Mouse (Mus musculus): ENCODE measurements around the gene Thy1. TPM values are rescaled to one million over a fixed set of nuclear protein-coding genes. Genes with fewer than 3 reads are reported as not detected.

The Thy1 gene
- polyA plus RNA-seq, 1 experiment from 2014 or later: not detected

DNA sequence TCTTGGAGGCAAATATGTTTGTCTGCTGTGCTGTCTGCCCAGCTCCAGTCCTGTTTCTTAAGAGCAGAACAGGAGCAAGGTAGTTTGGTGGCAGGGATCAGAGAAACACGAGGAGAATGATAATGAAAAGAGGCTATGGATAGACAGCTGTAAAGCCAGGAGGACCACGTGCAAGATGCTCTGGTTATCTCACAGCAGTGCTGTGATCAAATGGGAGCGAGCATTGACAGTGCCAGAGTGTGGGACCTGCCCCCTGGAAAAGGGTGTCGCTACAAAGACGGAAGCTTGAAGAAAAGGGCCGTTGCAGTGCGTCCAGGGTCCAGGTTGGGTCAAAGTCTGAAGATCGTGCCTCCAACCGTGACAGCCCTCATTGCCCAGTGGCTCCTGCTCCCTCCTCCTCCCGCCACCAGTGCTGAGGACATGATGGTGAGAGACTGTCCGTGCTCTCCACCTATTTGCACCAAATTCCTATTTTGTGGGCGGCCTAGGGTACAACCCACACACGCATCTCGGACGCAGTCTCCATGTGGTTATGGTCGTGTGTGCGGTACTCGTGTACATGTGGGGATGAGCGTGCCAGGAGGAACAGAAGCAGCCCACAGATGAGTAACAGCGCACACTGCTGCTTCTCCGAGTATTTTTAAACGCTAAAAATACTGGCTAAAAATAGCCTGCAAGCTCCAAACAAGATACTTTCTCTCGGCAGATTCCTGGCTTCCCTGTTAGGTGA lies 40.4 kb downstream of the Thy1 start:
- 8% methylated on average over 23 of the region's 23 CpGs for WGBS
- peak overlapping the region; percentile 72 for H3K4me3 ChIP-seq
- no peaks in the 10 kb centered on the region for H3K9me3 ChIP-seq
- H3K27me3 ChIP-seq (ENCODE audit: poor library complexity, severe bottlenecking): peaks cover 95% of the 10 kb centered on the region
- H3K4me1 ChIP-seq: peaks cover 64% of the 10 kb centered on the region
- no peaks in the 10 kb centered on the region for H3K36me3 ChIP-seq (replicated peaks)
- no peak overlapping the region for H3K27ac ChIP-seq
- DNase-seq (ENCODE audit: extremely low spot score, low spot score): no peak

DNA sequence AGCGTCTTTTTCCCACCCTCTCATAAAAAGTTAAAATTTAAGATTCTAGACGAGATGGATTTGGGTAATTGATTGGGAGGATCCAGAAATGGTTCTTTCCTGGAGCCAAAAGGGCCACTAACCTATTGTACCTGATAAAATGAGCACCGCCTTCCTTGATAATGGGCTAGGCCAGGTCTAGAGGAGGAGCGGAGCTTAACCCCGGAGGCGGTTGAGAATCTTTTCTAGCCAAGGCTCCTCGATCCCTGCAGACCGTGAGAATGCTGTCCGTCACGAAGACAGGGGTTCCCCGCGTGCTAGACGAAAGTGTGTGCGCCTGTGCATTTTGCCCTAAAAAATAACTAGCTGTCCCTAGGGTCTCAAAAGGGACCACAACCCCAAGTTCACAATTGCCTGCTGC lies 41.1 kb downstream of the Thy1 start:
- H3K4me1 ChIP-seq: peaks cover 63% of the 10 kb centered on the region
- WGBS: under 1% methylated on average over 14 of the region's 14 CpGs
- H3K9me3 ChIP-seq: no peaks in the 10 kb centered on the region
- no peaks in the 10 kb centered on the region for H3K36me3 ChIP-seq (replicated peaks)
- H3K27me3 ChIP-seq (ENCODE audit: poor library complexity, severe bottlenecking): peaks cover 95% of the 10 kb centered on the region
- no peak for DNase-seq (ENCODE audit: extremely low spot score, low spot score)
- H3K27ac ChIP-seq: peak overlapping the region; percentile 84
- H3K4me3 ChIP-seq: peak overlapping the region; percentile 72

DNA sequence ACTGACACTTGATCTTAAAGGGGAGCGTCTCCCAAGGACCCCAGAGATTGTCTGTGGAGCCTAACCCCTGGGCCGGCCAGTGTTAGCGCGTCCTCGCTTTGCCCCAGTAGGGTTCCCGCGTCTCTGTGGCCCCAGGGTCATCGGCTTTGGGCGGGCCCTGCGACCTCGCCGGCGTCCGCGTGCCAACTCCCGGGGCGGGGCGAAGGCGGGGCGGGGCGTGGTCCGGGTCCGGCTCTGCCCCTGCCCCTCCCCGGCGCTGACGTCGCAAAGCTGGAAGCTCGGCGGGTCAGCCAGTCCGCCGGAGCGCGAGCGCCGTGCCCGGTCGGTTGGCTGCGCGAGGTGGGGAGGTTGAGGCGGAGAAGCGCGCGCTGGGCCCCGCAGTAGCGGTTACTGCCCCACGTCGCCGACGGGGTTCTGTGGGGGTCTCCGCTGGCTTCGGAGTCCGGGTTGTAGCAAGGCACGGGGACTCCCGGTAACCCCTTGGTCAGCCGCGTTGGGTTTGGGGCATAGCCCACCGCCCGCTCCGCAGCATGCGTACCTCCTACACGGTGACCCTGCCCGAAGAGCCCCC lies 41.6 kb downstream of the Thy1 start:
- Histone ChIP-seq H3K27me3 (ENCODE audit: poor library complexity, severe bottlenecking) (peaks cover 92% of the 10 kb centered on the region), H3K9me3 (no peaks in the 10 kb centered on the region), H3K4me3 (peak overlapping the region; percentile 72), H3K4me1 (peaks cover 66% of the 10 kb centered on the region), H3K27ac (peak overlapping the region; percentile 84), H3K36me3 (replicated peaks) (no peaks in the 10 kb centered on the region)
- DNase-seq (ENCODE audit: extremely low spot score, low spot score): peak; percentile 90
- WGBS: under 1% methylated on average over 62 of the region's 62 CpGs

DNA sequence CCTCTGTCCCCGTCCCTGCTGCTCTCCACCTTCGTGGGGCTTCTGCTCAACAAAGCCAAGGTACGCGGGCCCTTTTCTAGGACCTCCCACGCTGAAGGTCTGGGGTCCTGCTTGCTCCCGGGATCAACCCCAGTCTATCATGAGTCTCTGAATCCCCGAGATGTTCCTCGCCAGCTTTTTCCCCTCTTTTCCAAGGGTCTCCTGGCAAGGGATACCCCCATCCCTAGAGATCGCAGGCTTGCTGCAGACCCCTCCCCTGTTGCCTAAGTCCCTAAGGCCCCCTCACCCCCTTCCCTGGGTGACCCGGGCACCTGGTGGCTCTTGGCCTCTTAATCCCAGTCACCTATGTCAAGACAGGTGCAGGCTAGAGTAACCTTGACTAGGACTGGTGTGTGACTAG lies 42.1 kb downstream of the Thy1 start:
- Histone ChIP-seq H3K27ac (peak overlapping the region; percentile 84), H3K4me1 (peaks cover 68% of the 10 kb centered on the region), H3K36me3 (replicated peaks) (peaks cover 4% of the 10 kb centered on the region; the same call in 1 of the 2 replicates), H3K27me3 (ENCODE audit: poor library complexity, severe bottlenecking) (peaks cover 86% of the 10 kb centered on the region), H3K4me3 (peak overlapping the region; percentile 72), H3K9me3 (no peaks in the 10 kb centered on the region)
- DNase-seq (ENCODE audit: extremely low spot score, low spot score): no peak
- whole genome bisulfite sequencing: 2% methylated on average over 10 of the region's 10 CpGs

DNA sequence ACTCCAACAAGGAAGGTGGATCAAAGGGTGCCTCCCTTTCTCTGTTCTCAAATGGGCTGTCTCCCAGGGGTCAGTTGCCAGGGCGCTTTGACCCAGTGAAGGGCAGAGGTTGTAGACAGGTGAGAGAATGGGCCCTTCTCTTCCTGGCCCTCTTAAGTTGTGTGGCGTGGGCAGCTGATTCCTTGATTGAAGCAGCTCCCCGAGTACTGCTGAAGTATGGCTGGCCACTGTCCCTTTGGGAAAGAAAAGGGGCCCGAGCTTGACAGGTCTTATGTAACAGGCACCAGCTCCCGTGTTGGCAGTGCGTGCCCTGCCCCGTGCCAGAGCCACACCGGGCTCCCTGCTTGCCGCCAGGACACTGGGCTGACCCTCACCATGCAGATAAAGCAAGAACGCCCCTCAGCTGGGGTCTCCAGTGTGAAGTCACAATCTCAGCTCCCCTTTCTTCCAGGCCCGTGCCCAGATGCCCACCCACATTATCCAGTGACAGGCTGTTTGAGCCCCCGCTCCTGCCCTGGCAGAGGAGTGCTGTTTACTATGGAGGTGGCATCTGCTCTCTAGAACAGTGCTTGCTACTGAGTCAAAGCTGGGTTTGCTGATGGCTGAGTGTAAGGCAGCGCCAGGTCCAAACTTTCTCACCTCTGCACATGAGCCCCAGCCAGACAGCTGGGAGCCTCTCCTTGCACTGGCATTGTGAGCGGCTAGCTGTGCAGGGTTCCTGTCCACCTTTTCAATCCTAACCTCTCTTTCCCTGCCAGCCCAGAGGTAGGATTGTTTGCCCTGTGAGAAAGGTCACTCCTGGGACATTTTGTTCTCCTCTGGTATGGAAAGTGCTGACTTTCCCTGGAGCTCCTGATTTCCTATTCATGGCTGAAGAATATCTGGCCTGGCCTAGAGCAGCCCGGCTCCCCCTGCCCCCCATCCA lies 42.8 kb downstream of the Thy1 start:
- Histone ChIP-seq H3K9me3 (no peaks in the 10 kb centered on the region), H3K27me3 (ENCODE audit: poor library complexity, severe bottlenecking) (peaks cover 79% of the 10 kb centered on the region), H3K27ac (no peak overlapping the region), H3K36me3 (replicated peaks) (peaks cover 11% of the 10 kb centered on the region), H3K4me1 (peaks cover 68% of the 10 kb centered on the region), H3K4me3 (peak overlapping the region; percentile 72)
- DNase-seq (ENCODE audit: extremely low spot score, low spot score): no peak
- 67% methylated on average over 15 of the region's 15 CpGs for WGBS

DNA sequence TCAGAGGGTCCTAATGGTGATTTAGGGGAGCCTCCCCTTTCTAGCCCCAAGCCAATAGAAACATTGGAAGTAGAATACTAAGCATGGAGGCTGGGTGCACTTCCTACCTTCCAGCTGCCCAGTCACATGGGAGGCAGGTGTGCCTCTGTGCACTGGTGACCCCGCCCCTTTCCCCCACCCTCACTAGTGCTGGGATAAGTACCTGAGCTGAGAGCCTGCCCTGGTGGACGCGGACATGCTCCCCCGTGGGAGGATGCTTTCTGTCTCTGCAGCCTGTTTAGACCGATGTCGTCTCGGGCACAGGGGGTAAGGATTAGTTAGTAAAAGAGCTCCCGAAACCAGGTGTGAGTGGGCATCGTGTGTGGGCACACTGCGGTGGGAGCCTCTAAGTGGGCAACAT lies 43.8 kb downstream of the Thy1 start:
- Histone ChIP-seq H3K4me1 (peaks cover 61% of the 10 kb centered on the region), H3K4me3 (no peak overlapping the region), H3K27ac (no peak overlapping the region)

DNA sequence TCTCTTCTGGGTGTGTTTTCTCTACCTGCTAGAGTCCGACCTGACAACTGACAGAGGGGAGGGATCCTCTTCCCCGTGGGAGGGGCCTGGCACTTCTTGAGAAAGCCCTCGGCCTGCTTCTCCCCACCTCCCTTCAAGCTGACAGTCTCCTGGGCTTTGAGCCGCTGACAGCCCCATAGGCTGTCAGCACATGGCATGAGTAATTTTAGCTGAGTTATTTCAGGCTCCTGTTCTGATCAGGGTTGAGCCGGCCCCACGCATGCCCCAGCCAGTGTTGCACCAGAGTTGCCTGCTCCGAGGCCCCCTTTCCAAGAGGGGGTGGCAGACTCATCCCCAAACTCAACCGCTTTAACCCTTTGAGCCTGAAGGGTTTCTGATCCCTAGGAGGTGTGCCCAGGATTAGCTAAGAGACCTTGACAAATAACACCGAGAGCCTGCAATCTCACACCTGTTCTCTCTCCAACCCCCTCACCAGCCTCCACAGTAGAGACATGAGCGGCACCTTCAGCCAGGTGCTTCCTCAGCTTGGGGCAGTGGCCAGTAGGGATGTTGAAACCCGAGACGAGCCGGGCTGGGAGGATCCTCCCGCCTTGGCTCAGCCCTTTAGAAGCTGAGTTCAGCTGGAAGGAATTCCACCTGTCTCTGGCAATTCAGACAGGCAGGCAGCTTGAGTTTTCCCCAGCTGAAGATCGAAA lies 44.7 kb downstream of the Thy1 start:
- no peak for DNase-seq (ENCODE audit: extremely low spot score, low spot score)
- peaks cover 61% of the 10 kb centered on the region for H3K4me1 ChIP-seq
- 9% methylated on average over 15 of the region's 15 CpGs for WGBS
- peaks cover 62% of the 10 kb centered on the region for H3K27me3 ChIP-seq (ENCODE audit: poor library complexity, severe bottlenecking)
- H3K4me3 ChIP-seq: no peak overlapping the region
- peaks cover 29% of the 10 kb centered on the region for H3K36me3 ChIP-seq (replicated peaks)
- no peaks in the 10 kb centered on the region for H3K9me3 ChIP-seq
- no peak overlapping the region for H3K27ac ChIP-seq

More for the DNA sequence above, 43.8 kb downstream of the Thy1 start:
- Histone ChIP-seq H3K36me3 (replicated peaks) (peaks cover 21% of the 10 kb centered on the region), H3K27me3 (ENCODE audit: poor library complexity, severe bottlenecking) (peaks cover 71% of the 10 kb centered on the region), H3K9me3 (no peaks in the 10 kb centered on the region)
- no peak for DNase-seq (ENCODE audit: extremely low spot score, low spot score)
- 35% methylated on average over 10 of the region's 10 CpGs for WGBS

DNA sequence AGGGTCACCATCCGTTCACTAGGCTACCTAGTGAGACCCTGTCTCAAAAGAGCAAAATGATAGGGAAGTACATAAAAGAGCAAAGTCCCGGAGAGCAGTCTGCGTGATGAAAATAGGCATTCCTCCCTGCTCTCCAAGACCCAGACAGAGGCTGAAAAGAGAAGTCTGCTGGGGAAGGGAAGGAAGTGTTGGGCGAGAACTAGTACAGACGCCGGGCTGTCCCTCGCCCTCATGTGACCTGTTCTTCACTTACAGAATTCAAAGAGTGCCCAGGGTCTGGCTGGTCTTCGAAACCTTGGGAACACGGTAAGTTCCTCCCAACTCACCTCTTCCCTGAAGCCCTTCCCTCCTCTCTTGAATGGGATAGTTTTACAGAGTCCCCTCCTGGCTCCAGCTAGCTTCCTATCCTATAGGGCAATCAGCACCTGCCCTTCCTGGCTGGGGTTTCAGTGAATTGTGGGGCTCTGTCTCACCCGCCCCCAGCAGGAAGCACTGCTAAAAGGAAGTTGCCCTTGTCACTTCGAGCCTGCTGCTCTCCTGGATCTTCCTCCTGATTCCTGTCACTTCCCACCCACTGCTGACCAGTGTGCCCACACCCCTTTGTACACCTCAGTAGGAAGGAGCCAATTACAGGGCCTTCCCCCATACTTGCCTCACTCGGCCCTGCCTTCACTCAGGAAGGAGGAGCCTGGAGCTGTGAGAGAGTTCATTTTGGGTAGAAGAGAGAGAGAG lies 45.9 kb downstream of the Thy1 start:
- no peak overlapping the region for H3K4me3 ChIP-seq
- no peaks in the 10 kb centered on the region for H3K9me3 ChIP-seq
- H3K27me3 ChIP-seq (ENCODE audit: poor library complexity, severe bottlenecking): peaks cover 50% of the 10 kb centered on the region
- WGBS: 69% methylated on average over 12 of the region's 12 CpGs
- H3K27ac ChIP-seq: no peak overlapping the region
- DNase-seq (ENCODE audit: extremely low spot score, low spot score): no peak
- peaks cover 34% of the 10 kb centered on the region for H3K36me3 ChIP-seq (replicated peaks)
- H3K4me1 ChIP-seq: peaks cover 55% of the 10 kb centered on the region

DNA sequence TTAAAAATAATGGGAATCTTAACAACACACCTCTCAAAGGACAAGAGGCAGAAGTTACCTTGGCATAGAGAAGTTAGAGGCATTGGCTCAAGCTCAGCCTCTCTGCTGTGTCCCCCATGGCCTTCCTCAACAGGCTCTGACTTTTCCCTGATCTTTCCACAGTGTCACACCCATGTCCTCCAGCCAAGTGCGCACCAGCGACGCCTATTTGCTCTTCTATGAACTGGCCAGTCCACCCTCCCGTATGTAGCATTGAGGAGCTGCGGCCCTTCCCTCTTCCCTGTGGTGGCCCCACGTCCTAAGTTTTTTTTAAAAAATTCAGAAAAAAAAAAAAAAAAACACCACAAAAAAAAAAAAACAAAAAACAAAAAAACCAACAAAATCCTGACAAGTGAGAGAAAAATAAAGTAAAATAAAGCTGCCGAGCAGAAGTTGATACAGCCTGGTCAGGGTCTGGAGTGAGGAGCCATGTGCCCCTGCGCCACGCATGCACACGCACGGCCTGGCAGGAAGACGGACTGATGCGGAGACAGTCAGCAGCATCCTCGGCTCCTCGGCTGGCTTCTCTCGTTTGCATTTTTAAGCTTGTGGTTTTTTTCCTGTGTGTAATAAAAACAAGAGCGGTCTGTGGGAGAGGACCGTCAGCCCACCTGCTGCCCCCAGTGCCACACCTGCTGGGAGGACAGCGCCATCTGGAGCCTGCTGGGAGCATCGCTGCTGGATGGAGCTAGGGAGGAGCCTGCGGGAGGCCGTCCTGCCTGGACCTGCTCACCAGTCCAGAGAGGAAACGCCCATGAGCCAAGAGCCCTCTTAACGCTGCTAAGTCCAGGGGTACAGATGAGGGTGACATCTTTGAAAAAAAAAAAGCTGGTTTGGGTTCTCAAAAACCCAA lies 50.7 kb downstream of the Thy1 start:
- H3K4me3 ChIP-seq: no peak overlapping the region
- H3K9me3 ChIP-seq: no peaks in the 10 kb centered on the region
- peaks cover 6% of the 10 kb centered on the region for H3K27me3 ChIP-seq (ENCODE audit: poor library complexity, severe bottlenecking)
- H3K4me1 ChIP-seq: peaks cover 32% of the 10 kb centered on the region
- no peak overlapping the region for H3K27ac ChIP-seq
- 37% methylated on average over 24 of the region's 24 CpGs for WGBS
- DNase-seq (ENCODE audit: extremely low spot score, low spot score): peak; percentile 73
- H3K36me3 ChIP-seq (replicated peaks): peaks cover 34% of the 10 kb centered on the region

DNA sequence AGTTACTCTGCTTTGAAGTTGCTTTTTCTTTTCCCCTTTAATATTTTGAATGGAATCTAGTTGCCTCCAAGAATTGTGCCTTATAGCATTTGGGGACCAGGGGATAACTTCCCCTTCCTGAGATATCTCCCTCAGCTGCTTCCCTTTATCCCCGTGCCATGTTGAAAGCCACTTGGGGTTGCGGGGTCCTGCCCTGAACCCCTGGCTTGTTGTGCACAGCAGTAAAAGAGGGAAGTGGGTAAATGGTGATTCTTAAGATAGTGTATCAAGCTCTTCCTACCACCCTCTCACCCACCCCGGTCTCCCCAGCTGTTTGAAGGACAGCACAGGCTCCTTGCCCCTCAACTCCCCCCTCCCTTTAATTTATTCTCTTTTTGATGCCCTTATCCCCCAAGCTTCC lies 51.6 kb downstream of the Thy1 start:
- peaks cover 23% of the 10 kb centered on the region for H3K4me1 ChIP-seq
- 82% methylated on average over 3 of the region's 3 CpGs for WGBS
- no peaks in the 10 kb centered on the region for H3K9me3 ChIP-seq
- no peak for DNase-seq (ENCODE audit: extremely low spot score, low spot score)
- H3K4me3 ChIP-seq: no peak overlapping the region
- no peaks in the 10 kb centered on the region for H3K27me3 ChIP-seq (ENCODE audit: poor library complexity, severe bottlenecking)
- no peak overlapping the region for H3K27ac ChIP-seq
- H3K36me3 ChIP-seq (replicated peaks): peaks cover 34% of the 10 kb centered on the region

DNA sequence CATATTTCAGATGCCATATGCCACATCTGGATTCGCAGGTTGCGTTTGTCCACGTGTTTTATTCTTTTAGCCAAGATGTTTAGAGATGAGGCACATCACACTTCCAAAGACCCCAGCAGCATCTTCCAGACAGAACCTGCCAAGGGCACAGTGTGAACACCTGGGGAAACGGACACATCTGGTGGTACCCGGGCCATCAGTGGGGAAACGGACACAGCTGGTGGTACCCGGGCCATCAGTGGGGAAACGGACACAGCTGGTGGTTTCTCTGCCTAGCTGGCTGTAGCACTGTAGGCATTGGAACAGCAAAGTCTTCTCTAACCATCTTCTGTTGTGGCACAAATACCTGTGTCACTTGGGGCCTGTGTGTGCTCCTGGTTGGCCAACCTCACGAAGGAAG lies 52.6 kb downstream of the Thy1 start:
- Histone ChIP-seq H3K4me3 (no peak overlapping the region), H3K27me3 (ENCODE audit: poor library complexity, severe bottlenecking) (no peaks in the 10 kb centered on the region), H3K27ac (no peak overlapping the region), H3K4me1 (peaks cover 21% of the 10 kb centered on the region), H3K9me3 (no peaks in the 10 kb centered on the region), H3K36me3 (replicated peaks) (peaks cover 25% of the 10 kb centered on the region)
- WGBS: 93% methylated on average over 9 of the region's 9 CpGs
- no peak for DNase-seq (ENCODE audit: extremely low spot score, low spot score)

Data from forebrain, embryonic 10.5 days (tissue).